In the genomic region with DNA sequence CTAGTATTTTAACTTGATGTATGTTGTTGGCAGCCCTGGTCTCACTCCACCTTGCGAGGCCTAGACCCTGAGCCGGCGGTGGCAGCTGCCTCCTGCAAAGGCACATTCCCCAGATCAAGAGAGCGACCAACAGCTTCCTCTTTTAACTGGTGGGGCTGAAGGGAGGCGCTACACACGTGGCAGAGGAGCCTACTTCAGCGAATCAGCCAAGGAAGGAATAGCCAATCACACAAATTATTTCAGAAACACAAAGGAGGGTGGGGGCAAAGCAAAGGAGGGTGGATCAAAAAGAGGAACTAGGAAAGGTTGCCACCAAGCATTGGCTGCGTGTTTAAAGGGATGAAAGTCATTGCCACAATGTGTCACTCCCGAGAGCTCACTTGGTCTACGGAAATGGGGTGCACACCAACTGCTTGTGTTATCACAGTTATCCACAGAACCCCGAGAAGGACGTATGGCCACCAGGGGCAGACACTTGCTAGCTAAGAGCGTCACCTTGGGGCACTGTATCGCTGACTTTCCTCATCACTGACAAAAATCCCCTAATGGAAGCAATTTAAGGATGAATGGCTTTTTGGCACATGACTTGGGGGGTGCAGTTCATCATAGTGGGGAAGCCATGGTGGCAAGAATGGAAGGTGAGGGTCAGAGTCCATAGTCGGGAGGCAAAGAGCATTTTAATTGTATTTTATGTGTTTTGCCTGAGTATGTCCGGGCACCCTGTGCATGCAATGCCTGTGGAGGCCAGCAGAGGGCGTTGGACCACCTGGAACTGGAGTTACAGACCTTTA, we compare ENCODE assay signal across 8 mouse cellular contexts. TPM values are rescaled to one million over a fixed set of nuclear protein-coding genes. Genes with fewer than 3 reads are reported as not detected.
DNase-seq lines count a peak whose midpoint lies in the region; TF ChIP-seq lines count a peak whose summit lies in the region.

No protein-coding gene starts in this region.

- TF ChIP-seq POLR2A in liver, adult 2 months (IDR thresholded peaks at IDR 0.05; ENCODE audit: extremely low read depth, insufficient read depth, low read length): no peak

- H3K4me1 ChIP-seq in E14TG2a.4 (replicated peaks; ENCODE audit: low read depth, low read length): peaks cover 34% of the 10 kb centered on the region
- no peaks in the 10 kb centered on the region for H3K4me1 ChIP-seq in liver, adult 2 months (ENCODE audit: control insufficient read depth, insufficient read depth, low read length)

- no peaks in the 10 kb centered on the region for H3K27me3 ChIP-seq in E14TG2a.4 (ENCODE audit: insufficient read depth, low read length)
- no peaks in the 10 kb centered on the region for H3K27me3 ChIP-seq in liver, adult 2 months (ENCODE audit: control insufficient read depth, insufficient read depth, low read length)

- H3K79me2 ChIP-seq in liver, adult 2 months (ENCODE audit: control insufficient read depth, insufficient read depth, low read length): no peaks in the 10 kb centered on the region

- 84% methylated on average over 17 of the region's 17 CpGs for WGBS in liver, adult 2 months

- peak; percentile 88 for TF ChIP-seq CTCF in E14TG2a.4 (conservative IDR thresholded peaks at IDR 0.05; ENCODE audit: low read length)
- TF ChIP-seq CTCF in liver, adult 2 months (IDR thresholded peaks at IDR 0.05; ENCODE audit: low read depth, low read length): peak; percentile 54

- peaks cover 11% of the 10 kb centered on the region; the same call in 1 of the 2 replicates for H3K36me3 ChIP-seq in E14TG2a.4 (ENCODE audit: insufficient read depth, low read length)
- no peaks in the 10 kb centered on the region for H3K36me3 ChIP-seq in liver, adult 2 months (ENCODE audit: control insufficient read depth, insufficient read depth, low read length)

- no peak overlapping the region for H3K27ac ChIP-seq in liver, adult 2 months (replicated peaks; ENCODE audit: insufficient read depth, low read depth, low read length)

- no peaks in the 10 kb centered on the region for H3K9me3 ChIP-seq in E14TG2a.4 (ENCODE audit: low read length)

- DNase-seq in B cell, adult 2 months: peak; percentile 81 to 86
- no peak for DNase-seq in liver, adult 2 months (ENCODE audit: extremely low read depth, low read depth, low spot score)
- DNase-seq in natural killer cell, adult 2 months (ENCODE audit: low spot score in 2 of 2): peak; percentile 54 to 83
- no peak for DNase-seq in embryo, embryonic 10 days (ENCODE audit: low spot score)
- DNase-seq in layer of hippocampus, adult 8-10 months (ENCODE audit: low spot score in 2 of 2): no peak
- DNase-seq in urinary bladder, postnatal 25 days (ENCODE audit: low spot score): no peak
- no peak for DNase-seq in right cerebral cortex, postnatal 10 days (ENCODE audit: low spot score in 2 of 2)

- H3K9ac ChIP-seq in liver, adult 2 months (ENCODE audit: low read depth, low read length): no peak overlapping the region

- H3K4me3 ChIP-seq in E14TG2a.4 (replicated peaks; ENCODE audit: low read length): no peak overlapping the region
- no peak overlapping the region for H3K4me3 ChIP-seq in liver, adult 2 months (ENCODE audit: insufficient read depth, low read depth, low read length)

RNA-seq across cellular contexts. Expression of a gene that starts 20.1 kb away (rescaled TPM):
- 0.18 and 1.2 TPM in 2 replicates for total RNA-seq in liver, adult 2 months (2014; rRNA removed)
- polyA plus RNA-seq in liver, adult 2 months (2012; rRNA removed): 0.23 and 0.27 TPM in 2 replicates
- 10 to 100 TPM; 22.9 to 24.3 (median 23.5) TPM for total RNA-seq in layer of hippocampus, adult 8-10 months (2022)

Comparison
In these comparisons a context has a peak if more than half of its experiments do, and no peak if none do; other contexts are left out.
1. DNase-seq: peak in B cell, adult 2 months (2 of 2) and natural killer cell, adult 2 months (2 of 2); none in liver, adult 2 months (single experiment), embryo, embryonic 10 days (single experiment), layer of hippocampus, adult 8-10 months (0 of 2), urinary bladder, postnatal 25 days (single experiment) and right cerebral cortex, postnatal 10 days (0 of 2).
2. RNA of a gene that starts 20.1 kb away (total RNA-seq): 22.9 to 24.3 TPM in layer of hippocampus, adult 8-10 months; 0.18 to 1.2 TPM in liver, adult 2 months; every median in the first group is over 10 times any median in the second.